Mouse (Mus musculus) liver, adult 2 months (tissue): ENCODE results near the gene Scly. TPM values are rescaled to one million over a fixed set of nuclear protein-coding genes. Genes with fewer than 3 reads are reported as not detected.

ENCODE experiments used
- DNase-seq: peaks from one replicate; pipeline ENCODE4 v3.0.0-alpha.2; 2011; ENCODE audit warnings: low read depth, low spot score; ENCODE audit errors: extremely low read depth
- H3K27ac ChIP-seq: fragments of 200-500 bp; replicated peaks from 2 replicates; pipeline ENCODE4 v1.5.1; 2012; ENCODE audit warnings: low read depth, mild to moderate bottlenecking, control low read depth, inconsistent platforms, low read length; ENCODE audit not compliant: insufficient read depth
- H3K27me3 ChIP-seq: fragments of 200-500 bp; 2 replicates; pipeline ENCODE4 v1.6.1; 2012; ENCODE audit warnings: mild to moderate bottlenecking, moderate library complexity, low read length, inconsistent platforms; ENCODE audit not compliant: control insufficient read depth, insufficient read depth
- H3K36me3 ChIP-seq: fragments of 200-500 bp; 2 replicates; pipeline ENCODE4 v1.6.1; 2012; ENCODE audit warnings: low read length, inconsistent platforms; ENCODE audit not compliant: control insufficient read depth, insufficient read depth
- H3K4me1 ChIP-seq: fragments of 200-500 bp; 2 replicates; pipeline ENCODE4 v1.6.1; 2011; ENCODE audit warnings: low read length; ENCODE audit not compliant: control insufficient read depth, insufficient read depth
- H3K4me3 ChIP-seq: fragments of 200-500 bp; 2 replicates; pipeline ENCODE4 v1.5.1; 2011; ENCODE audit warnings: low read depth, mild to moderate bottlenecking, control low read depth, low read length, moderate library complexity; ENCODE audit not compliant: insufficient read depth
- H3K79me2 ChIP-seq: fragments of 200-500 bp; 2 replicates; pipeline ENCODE4 v1.6.1; 2012; ENCODE audit warnings: inconsistent platforms, mild to moderate bottlenecking, low read length, moderate library complexity; ENCODE audit not compliant: control insufficient read depth, insufficient read depth
- H3K9ac ChIP-seq: fragments of 200-500 bp; 2 replicates; pipeline ENCODE4 v1.6.1; 2012; ENCODE audit warnings: low read depth, mild to moderate bottlenecking, control low read depth, inconsistent platforms, low read length
- CTCF ChIP-seq: fragments of 200-500 bp; IDR thresholded peaks from 2 replicates; pipeline ENCODE4 v1.5.1; 2011; ENCODE audit warnings: low read depth, low read length, control low read depth
- POLR2A ChIP-seq: fragments of 200-500 bp; IDR thresholded peaks from 2 replicates; pipeline ENCODE4 v1.6.1; 2011; ENCODE audit warnings: low read length, control low read depth; ENCODE audit not compliant: insufficient read depth; ENCODE audit errors: extremely low read depth
- WGBS: fragments of 180-500 bp; shearing (Covaris S2); methylation state at CpG from one replicate; pipeline ENCODE4 v1.1.7; 2018; 5-methylcytosine and 5-hydroxymethylcytosine counted together
- polyA plus RNA-seq: library from polyadenylated mRNA; depleted of rRNA; stranded (reverse); fragments of >200 nt; gene quantifications from 2 replicates; pipeline ENCODE4 v1.2.3, GENCODE M21; 2012
- total RNA-seq: library from RNA; depleted of rRNA; stranded (reverse); fragments of >200 nt; gene quantifications from 2 replicates; pipeline ENCODE4 v1.2.3, GENCODE M21; 2014

Scly gene
- total and polyA plus RNA-seq, 2 experiments: 50.4 to 106 TPM

- H3K9ac ChIP-seq: no peak overlapping the region; the same call in 1 of the 2 replicates
- 25% methylated on average over 8 of the region's 8 CpGs for WGBS
- H3K79me2 ChIP-seq: peaks cover 38% of the 10 kb centered on the region
- no peaks in the 10 kb centered on the region for H3K27me3 ChIP-seq
- H3K27ac ChIP-seq: no peak overlapping the region
- peak; percentile 55 for TF ChIP-seq CTCF
- TF ChIP-seq POLR2A: no peak
- DNase-seq: peak; percentile 47
- peaks cover 16% of the 10 kb centered on the region for H3K4me1 ChIP-seq
- H3K4me3 ChIP-seq: no peak overlapping the region
- H3K36me3 ChIP-seq: peaks cover 5% of the 10 kb centered on the region; the same call in 1 of the 2 replicates
Observed at GRCm38 (mm10) chr1:91251927-91252326, 46.2 kb upstream of the Scly start.

- peaks cover 45% of the 10 kb centered on the region; the same call in 1 of the 2 replicates for H3K79me2 ChIP-seq
- no peak overlapping the region for H3K9ac ChIP-seq
- no peaks in the 10 kb centered on the region for H3K27me3 ChIP-seq
- no peak overlapping the region for H3K4me3 ChIP-seq
- H3K4me1 ChIP-seq: peaks cover 13% of the 10 kb centered on the region
- DNase-seq: peak; percentile 36
- H3K36me3 ChIP-seq: peaks cover 13% of the 10 kb centered on the region
- no peak overlapping the region; the same call in 1 of the 2 replicates for H3K27ac ChIP-seq
- TF ChIP-seq CTCF (no peak), POLR2A (no peak)
Observed at GRCm38 (mm10) chr1:91257918-91258317, 40.2 kb upstream of the Scly start.

- no peaks in the 10 kb centered on the region for H3K27me3 ChIP-seq
- H3K36me3 ChIP-seq: peaks cover 10% of the 10 kb centered on the region
- H3K27ac ChIP-seq: no peak overlapping the region
- TF ChIP-seq CTCF (no peak), POLR2A (no peak)
- no peak overlapping the region for H3K9ac ChIP-seq
- 75% methylated on average over 5 of the region's 5 CpGs for WGBS
- H3K79me2 ChIP-seq: peaks cover 36% of the 10 kb centered on the region; the same call in 1 of the 2 replicates
- H3K4me3 ChIP-seq: no peak overlapping the region
- no peak for DNase-seq
- peaks cover 13% of the 10 kb centered on the region for H3K4me1 ChIP-seq
Observed at GRCm38 (mm10) chr1:91259794-91260193, 38.3 kb upstream of the Scly start.

- 90% methylated on average over 7 of the region's 7 CpGs for WGBS
- H3K36me3 ChIP-seq: peaks cover 30% of the 10 kb centered on the region
Observed at GRCm38 (mm10) chr1:91262508-91262907, 35.6 kb upstream of the Scly start.

DNA sequence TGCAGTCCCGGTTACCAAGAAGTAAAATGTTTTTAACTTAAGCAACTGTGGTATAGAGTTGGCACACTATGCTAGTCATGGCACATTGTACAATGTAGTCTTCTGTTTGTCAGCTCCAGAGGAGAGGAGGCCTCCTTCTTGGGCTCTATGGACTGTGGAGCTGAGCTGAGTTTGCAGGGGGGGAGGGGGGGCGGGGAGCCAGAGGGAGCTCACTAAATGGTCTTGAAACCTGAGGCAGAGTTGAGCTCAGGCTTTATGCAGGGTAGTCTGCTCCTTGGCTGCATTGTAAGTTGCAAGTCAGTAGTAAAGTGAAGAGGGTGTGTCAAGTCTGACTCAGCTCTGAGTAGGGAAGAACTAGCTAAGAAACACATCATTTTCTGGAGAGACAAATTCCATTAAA is 25.9 kb upstream of the Scly start:
- no peak for DNase-seq
- Histone ChIP-seq H3K36me3 (peaks cover 29% of the 10 kb centered on the region), H3K27me3 (no peaks in the 10 kb centered on the region), H3K4me1 (no peaks in the 10 kb centered on the region), H3K27ac (no peak overlapping the region), H3K79me2 (no peaks in the 10 kb centered on the region; the same call in 1 of the 2 replicates), H3K9ac (no peak overlapping the region), H3K4me3 (no peak overlapping the region)
- TF ChIP-seq CTCF: no peak
- TF ChIP-seq POLR2A: no peak
- WGBS: 92% methylated on average over 2 of the region's 2 CpGs

More at GRCm38 (mm10) chr1:91262508-91262907, 35.6 kb upstream of the Scly start:
- no peak overlapping the region for H3K9ac ChIP-seq
- H3K4me3 ChIP-seq: no peak overlapping the region
- peaks cover 23% of the 10 kb centered on the region; the same call in 1 of the 2 replicates for H3K79me2 ChIP-seq
- H3K27ac ChIP-seq: no peak overlapping the region
- no peak for DNase-seq
- H3K27me3 ChIP-seq: no peaks in the 10 kb centered on the region
- H3K4me1 ChIP-seq: peaks cover 5% of the 10 kb centered on the region
- no peak for TF ChIP-seq CTCF
- TF ChIP-seq POLR2A: no peak

DNA sequence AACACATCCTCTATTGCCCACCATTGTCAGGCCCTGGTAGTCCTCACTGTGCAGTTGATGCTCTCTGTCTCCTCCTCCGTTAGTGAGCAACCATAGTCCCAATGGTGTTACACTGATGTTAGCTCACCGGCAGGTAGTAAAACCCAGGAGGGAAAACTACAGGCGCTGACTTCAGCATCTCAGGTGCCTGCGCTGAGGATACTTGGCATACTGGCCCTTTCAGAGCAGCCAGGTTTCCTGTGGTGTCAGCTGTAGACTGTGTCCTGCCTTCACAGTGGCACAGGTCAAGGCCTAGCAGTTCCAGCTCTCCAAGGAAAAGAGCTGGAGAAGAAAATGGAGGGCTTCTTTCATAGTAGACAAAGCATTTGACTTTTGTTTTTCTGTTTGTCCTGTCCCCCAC is 21.6 kb upstream of the Scly start:
- no peak for TF ChIP-seq CTCF
- no peak for TF ChIP-seq POLR2A
- H3K27me3 ChIP-seq: no peaks in the 10 kb centered on the region

More for the DNA sequence above, 21.6 kb upstream of the Scly start:
- Histone ChIP-seq H3K4me1 (no peaks in the 10 kb centered on the region), H3K4me3 (no peak overlapping the region), H3K27ac (no peak overlapping the region), H3K36me3 (peaks cover 49% of the 10 kb centered on the region), H3K9ac (no peak overlapping the region), H3K79me2 (no peaks in the 10 kb centered on the region)
- WGBS: 93% methylated on average over 4 of the region's 4 CpGs
- no peak for DNase-seq
